Mouse (Mus musculus): ENCODE measurements at regions not wholly inside any gene's neighbourhood (a gene's known extent, or its start where the extent isn't known, plus 50 kb on each side); places are given as distances from the start of the nearest gene placed in this dataset.
A peak's percentile ranks its signal among the peaks of the same experiment; 100 is the strongest.

GRCm38 (mm10) chr8:64335495-64335894 is 129.4 kb upstream of the Tll1 start:
- DNase-seq: no peak

GRCm38 (mm10) chr8:64323985-64324384 is 117.9 kb upstream of the Tll1 start:
- DNase-seq: peak; percentile 88

- DNase-seq: peak; percentile 34
These were observed 114.3 kb upstream of the Tll1 start for GRCm38 (mm10) chr8:64320343-64320742.

GRCm38 (mm10) chr8:64319220-64319820 is 113.2 kb upstream of the Tll1 start:
- peak; percentile 91 for DNase-seq

- DNase-seq: peak; percentile 94
These were observed 112.6 kb upstream of the Tll1 start for GRCm38 (mm10) chr8:64318524-64319219.

GRCm38 (mm10) chr8:64317815-64318214 is 111.7 kb upstream of the Tll1 start:
- peak; percentile 31 for DNase-seq

GRCm38 (mm10) chr8:64307995-64308394 is 101.9 kb upstream of the Tll1 start:
- no peak for DNase-seq

- DNase-seq: no peak
These were observed 76.7 kb upstream of the Tll1 start for GRCm38 (mm10) chr8:64282806-64283205.

GRCm38 (mm10) chr8:64281598-64281997 is 75.5 kb upstream of the Tll1 start:
- DNase-seq: no peak

GRCm38 (mm10) chr8:64280391-64280790 is 74.3 kb upstream of the Tll1 start:
- DNase-seq: no peak

GRCm38 (mm10) chr8:64276058-64276457 is 70.0 kb upstream of the Tll1 start:
- no peak for DNase-seq

GRCm38 (mm10) chr8:64265304-64265945 is 59.4 kb upstream of the Tll1 start:
- peak; percentile 85 for DNase-seq
